In genomic region chr7:127087278-127088010, GRCm38 (mm10) we compare ENCODE assay signal across 19 mouse cellular contexts. TPM values are rescaled to one million over a fixed set of nuclear protein-coding genes. Genes with fewer than 3 reads are reported as not detected.
DNase-seq lines count a peak whose midpoint lies in the region; ATAC-seq and TF ChIP-seq lines count a peak whose summit lies in the region.
"Not testable (repeated sequence)": the region's sequence is repeated elsewhere in the genome, so short reads cannot be mapped to it uniquely, and the experiment has no call there.
"Had no signal": no experiment of that assay in that cellular context is flagged by ENCODE, and none has a peak within 500 bp of the region (broad histone marks: within the 10 kb centered on the region; RNA-seq: fewer than 3 reads in every experiment).

TSS of gene Zg16 (minus strand) at chr7:127087328.

- WGBS in intestine, embryonic 16.5 days, result 81% methylated on average over 6 of the region's 6 CpGs
- 58% methylated on average over 6 of the region's 6 CpGs for WGBS in liver, embryonic 12.5 days (ENCODE audit: insufficient replicate concordance)
- WGBS in liver, embryonic 16.5 days (ENCODE audit: insufficient replicate concordance), result 38% methylated on average over 6 of the region's 6 CpGs
- 82% methylated on average over 6 of the region's 6 CpGs for WGBS in small intestine, adult 2 months
- WGBS in thymus, adult 2 months, result 79% methylated on average over 6 of the region's 6 CpGs

- TF ChIP-seq RAD21 in MEL (IDR thresholded peaks at IDR 0.05; ENCODE audit: low read depth, low read length), result not testable (repeated sequence)

- DNase-seq in MEL (ENCODE audit: low read depth, low spot score), result peak; percentile 86
- peak; percentile 46 for DNase-seq in adrenal gland, postnatal 14 days
- DNase-seq in thymus, adult 2 months, result not testable (repeated sequence)

- H3K27ac ChIP-seq in MEL (ENCODE audit: control insufficient read depth, low read depth, low read length), result peak within 1 kb of the TSS; percentile 98
- H3K27ac ChIP-seq in intestine, embryonic 16.5 days (ENCODE audit: low read length); small intestine, adult 2 months (ENCODE audit: insufficient read depth, low read depth, low read length): not testable (repeated sequence)
- peak within 1 kb of the TSS; percentile 80 for H3K27ac ChIP-seq in liver, embryonic 12.5 days
- peak within 1 kb of the TSS; percentile 57 for H3K27ac ChIP-seq in liver, embryonic 16.5 days (ENCODE audit: low read length)
- peak within 1 kb of the TSS; percentile 76 for H3K27ac ChIP-seq in thymus, adult 2 months (ENCODE audit: control insufficient read depth, insufficient read depth, low read length)

- H3K9me3 ChIP-seq in MEL (replicated peaks; ENCODE audit: insufficient read depth, low read length); intestine, embryonic 16.5 days (ENCODE audit: control insufficient read depth, low read length); liver, embryonic 12.5 days (replicated peaks); liver, embryonic 16.5 days (replicated peaks; ENCODE audit: control insufficient read depth, low read length): not testable (repeated sequence)

- not testable (repeated sequence) for TF ChIP-seq EP300 in MEL (IDR thresholded peaks at IDR 0.05; ENCODE audit: low read depth in 1 of 2, low read length in 2 of 2)

- ATAC-seq in intestine, embryonic 16.5 days; liver, embryonic 12.5 days; liver, embryonic 16.5 days (ENCODE audit: low read depth): not testable (repeated sequence)

- TF ChIP-seq POLR2A in MEL (IDR thresholded peaks at IDR 0.05; ENCODE audit: control insufficient read depth in 1 of 2, insufficient read depth in 1 of 2, low read depth in 1 of 2, low read length in 2 of 2, poor library complexity in 1 of 2), result peak in 1 of 2 experiments; percentile 69; a peak in 2 of 4 replicates
- TF ChIP-seq POLR2A in small intestine, adult 2 months (IDR thresholded peaks at IDR 0.05; ENCODE audit: low read depth, low read length); thymus, adult 2 months (IDR thresholded peaks at IDR 0.05; ENCODE audit: control insufficient read depth, extremely low read depth, insufficient read depth, low read length, poor library complexity): not testable (repeated sequence)

- peaks cover 13 to 27% of the 10 kb centered on the region in 2 experiments for H3K4me1 ChIP-seq in MEL (ENCODE audit: control insufficient read depth in 1 of 2, insufficient read depth in 2 of 2, low read length in 2 of 2)
- H3K4me1 ChIP-seq in intestine, embryonic 16.5 days (ENCODE audit: control insufficient read depth, insufficient read depth, low read length), result peaks cover 16% of the 10 kb centered on the region
- H3K4me1 ChIP-seq in liver, embryonic 12.5 days, result peaks cover 90% of the 10 kb centered on the region
- peaks cover 64% of the 10 kb centered on the region for H3K4me1 ChIP-seq in liver, embryonic 16.5 days (ENCODE audit: control insufficient read depth, low read depth, low read length)
- H3K4me1 ChIP-seq in small intestine, adult 2 months (ENCODE audit: control insufficient read depth, insufficient read depth, insufficient read length, low read length), result peaks cover 22% of the 10 kb centered on the region
- H3K4me1 ChIP-seq in thymus, adult 2 months (replicated peaks; ENCODE audit: control insufficient read depth, insufficient read depth, low read length), result peaks cover 29% of the 10 kb centered on the region

- peak within 1 kb of the TSS; percentile 73 for H3K9ac ChIP-seq in MEL (ENCODE audit: control insufficient read depth, low read depth, low read length, poor library complexity, severe bottlenecking)
- H3K9ac ChIP-seq in intestine, embryonic 16.5 days (ENCODE audit: low read depth, low read length); liver, embryonic 12.5 days; liver, embryonic 16.5 days (ENCODE audit: low read depth, low read length): not testable (repeated sequence)

- H3K27me3 ChIP-seq in MEL (ENCODE audit: control insufficient read depth in 1 of 2, insufficient read depth in 2 of 2, low read length in 2 of 2); intestine, embryonic 16.5 days (replicated peaks; ENCODE audit: control insufficient read depth, insufficient read depth, low read length); liver, embryonic 12.5 days (replicated peaks); liver, embryonic 16.5 days (ENCODE audit: control insufficient read depth, insufficient read depth, low read depth, low read length); small intestine, adult 2 months (ENCODE audit: control insufficient read depth, insufficient read depth, low read length); thymus, adult 2 months (ENCODE audit: control insufficient read depth, insufficient read depth, low read length): not testable (repeated sequence)

- peaks cover 0 to 31% of the 10 kb centered on the region in 2 experiments; a peak in 3 of 4 replicates for H3K36me3 ChIP-seq in MEL (ENCODE audit: control insufficient read depth in 1 of 2, insufficient read depth in 2 of 2, low read length in 2 of 2)
- H3K36me3 ChIP-seq in intestine, embryonic 16.5 days (ENCODE audit: control insufficient read depth, insufficient read depth, low read length); liver, embryonic 12.5 days; liver, embryonic 16.5 days (ENCODE audit: control insufficient read depth, insufficient read depth); small intestine, adult 2 months (ENCODE audit: control insufficient read depth, insufficient read depth, low read length); thymus, adult 2 months (ENCODE audit: control insufficient read depth, insufficient read depth, low read length): not testable (repeated sequence)

- not testable (repeated sequence) for H3K4me2 ChIP-seq in intestine, embryonic 16.5 days (ENCODE audit: low read depth, low read length); liver, embryonic 16.5 days (ENCODE audit: low read depth, low read length)
- 0 out of 2 replicates have a peak within 1 kb of the TSS, but pooled peaks have one; percentile 16 for H3K4me2 ChIP-seq in liver, embryonic 12.5 days

- H3K79me2 ChIP-seq in MEL (ENCODE audit: control insufficient read depth, insufficient read depth, low read length, poor library complexity), result peaks cover 49% of the 10 kb centered on the region

- H3K4me3 ChIP-seq in MEL (ENCODE audit: control insufficient read depth in 1 of 2, insufficient read depth in 1 of 2, low read depth in 2 of 2, low read length in 2 of 2), result peak within 1 kb of the TSS; percentile 54 to 63
- H3K4me3 ChIP-seq in intestine, embryonic 16.5 days (ENCODE audit: low read length); liver, embryonic 12.5 days; liver, embryonic 16.5 days (ENCODE audit: low read depth, low read length); small intestine, adult 2 months (ENCODE audit: low read depth, low read length); thymus, adult 2 months (ENCODE audit: control insufficient read depth, insufficient read depth, low read length): not testable (repeated sequence)

- TF ChIP-seq CTCF in MEL (IDR thresholded peaks at IDR 0.05 in 2 of 3, conservative IDR thresholded peaks at IDR 0.05 in 1 of 3; ENCODE audit: control insufficient read depth in 1 of 3, insufficient read depth in 1 of 3, low read depth in 2 of 3, low read length in 3 of 3, poor library complexity in 1 of 3, severe bottlenecking in 1 of 3); small intestine, adult 2 months (IDR thresholded peaks at IDR 0.05; ENCODE audit: extremely low read depth, insufficient read length, insufficient replicate concordance, low read depth, low read length); thymus, adult 2 months (IDR thresholded peaks at IDR 0.05; ENCODE audit: borderline replicate concordance, control insufficient read depth, extremely low read depth, insufficient read depth, low read length, poor library complexity): not testable (repeated sequence)

TF ChIP-seq in MEL, 35 proteins besides CTCF, POLR2A, EP300 and RAD21:
- peak; percentile 55; the same call in 1 of the 2 replicates for TF ChIP-seq TBP (IDR thresholded peaks at IDR 0.05; ENCODE audit: low read depth, low read length)
- TF ChIP-seq GATA1 (IDR thresholded peaks at IDR 0.05; ENCODE audit: low read depth, low read length), result peak; percentile 64
- TF ChIP-seq TAL1 (IDR thresholded peaks at IDR 0.05; ENCODE audit: low read length), result peak; percentile 64

RNA-seq across cellular contexts. Expression of gene Zg16, which starts in this region (rescaled TPM):
- total RNA-seq in MEL (2012; rRNA removed), result 57.1 and 89.3 TPM in 2 replicates
- polyA plus RNA-seq in MEL (2012; ENCODE audit: insufficient read depth in 1 of 2, insufficient read length in 2 of 2, low read depth in 1 of 2, low replicate concordance in 2 of 2, missing spikeins in 1 of 2), result 10 to 100 TPM in 1 of 2 experiments, not detected in 1; 50.4 TPM
- not detected in 2 replicates for total RNA-seq in adrenal gland, postnatal 14 days (2021)
- 37.2 and 69.9 TPM in 2 replicates for polyA plus RNA-seq in intestine, embryonic 16.5 days (2015; fragmentation: Nextera tagmentation; extraction: Ambion mirVana)
- polyA plus RNA-seq in liver, embryonic 12.5 days (2016; fragmentation: Nextera tagmentation; extraction: Ambion mirVana), result not detected in 2 replicates
- 0.58 TPM in 1 of 2 replicates, not detected in the other for polyA plus RNA-seq in liver, embryonic 16.5 days (2015; fragmentation: Nextera tagmentation; extraction: Ambion mirVana)
- polyA plus RNA-seq in small intestine, adult 2 months (2012; rRNA removed), result 4,647 and 5,350 TPM in 2 replicates
- polyA plus RNA-seq in thymus, adult 2 months (2012; rRNA removed), result 0.73 and 1.2 TPM in 2 replicates
- total RNA-seq: adrenal gland, adult 18-20 months; gastrocnemius, postnatal 10 days; heart, adult 18-20 months; heart, postnatal 14 days; hindbrain, postnatal 0 days had no signal
- polyA plus RNA-seq: embryonic facial prominence, embryonic 13.5 days; forebrain, embryonic 12.5 days; forebrain, embryonic 16.5 days; G1E; heart, embryonic 10.5 days; heart, embryonic 14.5 days; hindbrain, embryonic 13.5 days; hindbrain, postnatal 0 days had no signal

Comparison
In these comparisons a context has a peak if more than half of its experiments do, and no peak if none do; other contexts are left out.
1. RNA of gene Zg16 (total RNA-seq): 57.1 to 89.3 TPM in MEL; not detected in adrenal gland, postnatal 14 days; every median in the first group is over 10 times any median in the second.
2. RNA of gene Zg16 (polyA plus RNA-seq): 4,647 to 5,350 TPM in small intestine, adult 2 months; 50.4 TPM in MEL, 37.2 to 69.9 TPM in intestine, embryonic 16.5 days, 0.73 to 1.2 TPM in thymus, adult 2 months, 0.58 TPM in liver, embryonic 16.5 days and not detected in liver, embryonic 12.5 days; every median in the first group is over 10 times any median in the second.
3. Peak in DNase-seq in adrenal gland, postnatal 14 days; RNA of the gene not detected or under 1 TPM.